Mouse (Mus musculus) myocyte (in vitro differentiated cells): ENCODE measurements at regions not wholly inside any gene's neighbourhood (a gene's known extent, or its start where the extent isn't known, plus 50 kb on each side); places are given as distances from the start of the nearest gene placed in this dataset.

Source experiments
- E2F4 ChIP-seq: IDR thresholded peaks from one replicate; pipeline ENCODE4 v1.6.1; 2011; ENCODE audit warnings: mild to moderate bottlenecking, control low read depth, moderate library complexity; ENCODE audit not compliant: insufficient read depth
- MYOG ChIP-seq, 3 experiments: IDR thresholded peaks; one replicate each; pipeline ENCODE4 v1.6.1; 2011; ENCODE audit warnings: control low read depth in 2 of 3, low read depth in 2 of 3, mild to moderate bottlenecking in 2 of 3; ENCODE audit not compliant: insufficient read length in 2 of 3, control insufficient read depth in 1 of 3, insufficient read depth in 1 of 3

DNA sequence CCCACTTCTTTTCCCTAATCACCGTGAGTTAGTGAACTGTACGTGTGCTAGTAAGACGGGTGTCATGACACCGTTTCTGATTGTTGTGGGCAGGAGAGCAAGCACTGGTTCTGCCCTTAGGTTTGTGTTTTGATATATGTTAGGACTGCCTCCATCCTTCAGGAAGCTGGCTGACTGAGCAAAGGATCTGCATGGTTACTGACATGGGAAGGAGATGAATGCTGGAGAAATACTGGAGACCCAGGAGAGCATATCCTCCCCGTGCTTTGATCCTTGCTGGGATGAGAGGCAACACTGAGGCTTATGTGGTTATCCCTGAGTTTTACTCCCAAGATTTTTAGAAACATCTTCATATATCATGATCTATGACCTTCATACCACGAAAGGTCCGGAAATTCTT is 413.5 kb upstream of the Akr1e1 start:
- TF ChIP-seq MYOG (IDR thresholded peaks at IDR 0.05; ENCODE audit: control insufficient read depth in 1 of 3, insufficient read depth in 1 of 3, insufficient read length in 2 of 3, low read depth in 2 of 3) (no peak), E2F4 (no peak)
